Mouse (Mus musculus): ENCODE data around the gene Asic2. TPM values are rescaled to one million over a fixed set of nuclear protein-coding genes. Genes with fewer than 3 reads are reported as not detected.

The Asic2 gene
- polyA plus RNA-seq, 1 experiment = 0.08 TPM

- Histone ChIP-seq H3K27me3 (ENCODE audit: control insufficient read depth, insufficient read depth, low read length) (no peaks in the 10 kb centered on the region), H3K36me3 (ENCODE audit: control insufficient read depth, insufficient read depth, low read length) (no peaks in the 10 kb centered on the region), H3K4me1 (replicated peaks; ENCODE audit: control insufficient read depth, insufficient read depth, low read length) (no peaks in the 10 kb centered on the region), H3K4me3 (ENCODE audit: control insufficient read depth, insufficient read depth, low read length) (no peak overlapping the region), H3K27ac (ENCODE audit: control insufficient read depth, insufficient read depth, low read length) (no peak overlapping the region)
- TF ChIP-seq POLR2A (IDR thresholded peaks at IDR 0.05; ENCODE audit: control insufficient read depth, extremely low read depth, insufficient read depth, low read length, poor library complexity) (no peak), CTCF (IDR thresholded peaks at IDR 0.05; ENCODE audit: borderline replicate concordance, control insufficient read depth, extremely low read depth, insufficient read depth, low read length, poor library complexity) (no peak)
- no peak for DNase-seq
- WGBS = 91% methylated on average over 8 of the region's 8 CpGs
Observed at GRCm38 (mm10) chr11:81053826-81054225, 914.4 kb downstream of the Asic2 start.

DNA sequence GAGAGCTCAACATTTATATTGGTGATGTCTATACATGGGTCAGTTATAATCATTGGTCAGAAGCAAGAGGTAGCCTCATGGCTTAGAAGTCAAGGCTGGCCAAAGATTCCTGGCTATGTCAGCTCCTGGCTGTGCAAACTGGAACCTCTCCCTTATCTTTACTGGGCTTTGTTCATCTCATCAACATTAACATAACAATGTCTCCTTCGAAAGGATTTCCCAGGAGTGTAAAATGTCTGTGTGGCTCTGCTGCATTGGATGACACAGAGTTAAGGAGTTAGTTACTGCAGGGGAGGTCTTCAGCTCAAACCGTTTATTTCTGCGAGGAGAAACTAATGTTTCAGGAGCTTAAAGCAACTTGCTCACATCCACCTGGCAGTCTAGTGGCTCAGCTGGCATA lies 926.6 kb downstream of the Asic2 start:
- WGBS = 59% methylated on average over 3 of the region's 3 CpGs
- Histone ChIP-seq H3K4me3 (ENCODE audit: control insufficient read depth, insufficient read depth, low read length) (no peak overlapping the region), H3K27ac (ENCODE audit: control insufficient read depth, insufficient read depth, low read length) (no peak overlapping the region), H3K4me1 (replicated peaks; ENCODE audit: control insufficient read depth, insufficient read depth, low read length) (no peaks in the 10 kb centered on the region), H3K27me3 (ENCODE audit: control insufficient read depth, insufficient read depth, low read length) (no peaks in the 10 kb centered on the region), H3K36me3 (ENCODE audit: control insufficient read depth, insufficient read depth, low read length) (no peaks in the 10 kb centered on the region)
- no peak for DNase-seq
- TF ChIP-seq POLR2A (IDR thresholded peaks at IDR 0.05; ENCODE audit: control insufficient read depth, extremely low read depth, insufficient read depth, low read length, poor library complexity) = no peak
- no peak for TF ChIP-seq CTCF (IDR thresholded peaks at IDR 0.05; ENCODE audit: borderline replicate concordance, control insufficient read depth, extremely low read depth, insufficient read depth, low read length, poor library complexity)

- WGBS = 75% methylated on average over 5 of the region's 5 CpGs
- no peaks in the 10 kb centered on the region for H3K27me3 ChIP-seq (ENCODE audit: control insufficient read depth, insufficient read depth, low read length)
- DNase-seq = no peak
- H3K27ac ChIP-seq (ENCODE audit: control insufficient read depth, insufficient read depth, low read length) = no peak overlapping the region
- no peaks in the 10 kb centered on the region for H3K36me3 ChIP-seq (ENCODE audit: control insufficient read depth, insufficient read depth, low read length)
- no peaks in the 10 kb centered on the region for H3K4me1 ChIP-seq (replicated peaks; ENCODE audit: control insufficient read depth, insufficient read depth, low read length)
- TF ChIP-seq CTCF (IDR thresholded peaks at IDR 0.05; ENCODE audit: borderline replicate concordance, control insufficient read depth, extremely low read depth, insufficient read depth, low read length, poor library complexity) (no peak), POLR2A (IDR thresholded peaks at IDR 0.05; ENCODE audit: control insufficient read depth, extremely low read depth, insufficient read depth, low read length, poor library complexity) (no peak)
- H3K4me3 ChIP-seq (ENCODE audit: control insufficient read depth, insufficient read depth, low read length) = no peak overlapping the region
Observed at GRCm38 (mm10) chr11:81039976-81040375, 928.3 kb downstream of the Asic2 start.

GRCm38 (mm10) chr11:81032151-81032550 lies 936.1 kb downstream of the Asic2 start:
- 93% methylated on average over 3 of the region's 3 CpGs for WGBS
- no peaks in the 10 kb centered on the region for H3K36me3 ChIP-seq (ENCODE audit: control insufficient read depth, insufficient read depth, low read length)
- H3K27me3 ChIP-seq (ENCODE audit: control insufficient read depth, insufficient read depth, low read length) = no peaks in the 10 kb centered on the region
- TF ChIP-seq CTCF (IDR thresholded peaks at IDR 0.05; ENCODE audit: borderline replicate concordance, control insufficient read depth, extremely low read depth, insufficient read depth, low read length, poor library complexity) (no peak), POLR2A (IDR thresholded peaks at IDR 0.05; ENCODE audit: control insufficient read depth, extremely low read depth, insufficient read depth, low read length, poor library complexity) (no peak)
- no peak overlapping the region for H3K4me3 ChIP-seq (ENCODE audit: control insufficient read depth, insufficient read depth, low read length)
- DNase-seq = no peak
- no peaks in the 10 kb centered on the region for H3K4me1 ChIP-seq (replicated peaks; ENCODE audit: control insufficient read depth, insufficient read depth, low read length)
- no peak overlapping the region for H3K27ac ChIP-seq (ENCODE audit: control insufficient read depth, insufficient read depth, low read length)

DNA sequence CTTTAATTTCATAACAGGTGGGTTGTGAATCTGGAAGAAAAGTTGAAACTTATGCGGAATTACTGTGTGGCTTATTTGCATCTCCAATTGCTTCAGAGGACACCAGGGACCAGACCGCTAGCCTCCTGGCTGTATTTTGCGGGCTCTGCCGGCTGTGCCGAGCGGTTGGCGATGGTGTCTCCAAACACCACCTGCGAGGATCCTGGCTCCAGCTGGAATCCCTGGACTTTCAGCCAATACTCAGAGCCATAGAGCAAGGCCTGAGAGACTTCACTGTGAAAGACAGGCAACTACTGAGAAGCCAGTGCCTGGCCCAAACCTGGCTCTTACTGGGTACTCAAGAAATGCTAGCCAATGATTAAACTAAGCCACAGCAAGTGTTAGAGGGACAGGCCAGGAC lies 953.5 kb downstream of the Asic2 start:
- no peak overlapping the region for H3K27ac ChIP-seq (ENCODE audit: control insufficient read depth, insufficient read depth, low read length)
- H3K36me3 ChIP-seq (ENCODE audit: control insufficient read depth, insufficient read depth, low read length) = no peaks in the 10 kb centered on the region
- H3K27me3 ChIP-seq (ENCODE audit: control insufficient read depth, insufficient read depth, low read length) = no peaks in the 10 kb centered on the region
- 97% methylated on average over 8 of the region's 8 CpGs for WGBS
- no peak for DNase-seq
- H3K4me1 ChIP-seq (replicated peaks; ENCODE audit: control insufficient read depth, insufficient read depth, low read length) = no peaks in the 10 kb centered on the region
- TF ChIP-seq CTCF (IDR thresholded peaks at IDR 0.05; ENCODE audit: borderline replicate concordance, control insufficient read depth, extremely low read depth, insufficient read depth, low read length, poor library complexity) (no peak), POLR2A (IDR thresholded peaks at IDR 0.05; ENCODE audit: control insufficient read depth, extremely low read depth, insufficient read depth, low read length, poor library complexity) (no peak)
- H3K4me3 ChIP-seq (ENCODE audit: control insufficient read depth, insufficient read depth, low read length) = no peak overlapping the region

DNA sequence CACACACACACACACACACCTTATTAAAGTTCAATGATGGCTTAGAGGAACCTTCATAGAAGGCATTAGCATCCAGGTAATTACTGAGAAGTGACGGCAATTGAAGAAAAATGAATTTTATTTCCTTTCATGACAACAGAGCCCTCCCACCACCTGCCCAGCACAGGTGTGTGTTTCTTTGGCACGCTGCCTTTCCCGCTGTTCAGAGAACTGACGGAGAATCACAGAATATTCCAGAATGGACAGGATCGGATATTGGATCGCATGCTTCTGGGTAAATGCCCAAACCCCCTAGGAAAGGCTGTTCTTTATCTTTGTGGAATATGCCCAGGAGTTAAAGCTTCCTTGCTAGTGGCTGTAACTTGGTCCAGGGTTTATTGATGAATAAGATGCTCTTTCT lies 954.8 kb downstream of the Asic2 start:
- Histone ChIP-seq H3K36me3 (ENCODE audit: control insufficient read depth, insufficient read depth, low read length) (no peaks in the 10 kb centered on the region), H3K27ac (ENCODE audit: control insufficient read depth, insufficient read depth, low read length) (no peak overlapping the region), H3K4me3 (ENCODE audit: control insufficient read depth, insufficient read depth, low read length) (no peak overlapping the region), H3K27me3 (ENCODE audit: control insufficient read depth, insufficient read depth, low read length) (no peaks in the 10 kb centered on the region), H3K4me1 (replicated peaks; ENCODE audit: control insufficient read depth, insufficient read depth, low read length) (no peaks in the 10 kb centered on the region)
- no peak for DNase-seq
- 92% methylated on average over 6 of the region's 6 CpGs for WGBS
- no peak for TF ChIP-seq POLR2A (IDR thresholded peaks at IDR 0.05; ENCODE audit: control insufficient read depth, extremely low read depth, insufficient read depth, low read length, poor library complexity)
- no peak for TF ChIP-seq CTCF (IDR thresholded peaks at IDR 0.05; ENCODE audit: borderline replicate concordance, control insufficient read depth, extremely low read depth, insufficient read depth, low read length, poor library complexity)

DNA sequence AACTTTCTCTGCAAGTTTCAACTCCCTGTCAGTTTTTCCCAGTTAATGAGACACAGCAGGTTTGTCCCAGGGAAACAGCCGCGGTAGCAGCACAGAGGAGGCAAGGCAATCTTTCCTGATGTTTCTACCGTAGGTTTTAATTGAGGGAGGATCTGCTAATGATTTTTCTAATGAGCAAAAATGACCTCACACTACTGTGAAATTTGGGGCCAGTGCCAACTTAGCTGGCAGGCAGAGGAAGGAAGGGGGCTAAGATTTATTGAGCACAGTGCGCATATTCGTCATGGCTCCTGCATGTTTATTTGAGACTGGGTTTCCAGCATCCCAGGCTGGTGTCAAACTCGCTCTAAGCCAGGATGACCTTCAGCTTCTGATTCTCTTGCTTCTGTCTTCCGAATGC lies 957.5 kb downstream of the Asic2 start:
- Histone ChIP-seq H3K4me3 (ENCODE audit: control insufficient read depth, insufficient read depth, low read length) (no peak overlapping the region), H3K27ac (ENCODE audit: control insufficient read depth, insufficient read depth, low read length) (no peak overlapping the region), H3K27me3 (ENCODE audit: control insufficient read depth, insufficient read depth, low read length) (no peaks in the 10 kb centered on the region), H3K4me1 (replicated peaks; ENCODE audit: control insufficient read depth, insufficient read depth, low read length) (no peaks in the 10 kb centered on the region), H3K36me3 (ENCODE audit: control insufficient read depth, insufficient read depth, low read length) (no peaks in the 10 kb centered on the region)
- WGBS = 50% methylated on average over 7 of the region's 7 CpGs
- no peak for DNase-seq
- no peak for TF ChIP-seq CTCF (IDR thresholded peaks at IDR 0.05; ENCODE audit: borderline replicate concordance, control insufficient read depth, extremely low read depth, insufficient read depth, low read length, poor library complexity)
- no peak for TF ChIP-seq POLR2A (IDR thresholded peaks at IDR 0.05; ENCODE audit: control insufficient read depth, extremely low read depth, insufficient read depth, low read length, poor library complexity)
